Mouse (Mus musculus) kidney, embryonic 14.5 days (tissue): ENCODE data around the gene Srebf1. TPM values are rescaled to one million over a fixed set of nuclear protein-coding genes. Genes with fewer than 3 reads are reported as not detected.

Experiments used
- ATAC-seq: fragments of 200-750 bp; cut with Nextera tagmentation; 2 replicates; pipeline ENCODE4 v1.8.0; 2017; ENCODE audit warnings: moderate number of reproducible peaks, mild to moderate bottlenecking, moderate TSS enrichment, moderate library complexity; ENCODE audit not compliant: low FRiP score, low TSS enrichment
- H3K27ac ChIP-seq: fragments of 300-500 bp; sonication (generic); 2 replicates; pipeline ENCODE4 v1.5.1; 2014; ENCODE audit warnings: low read depth, mild to moderate bottlenecking, low read length, moderate library complexity, mixed read lengths
- H3K27me3 ChIP-seq: fragments of 300-500 bp; sonication (generic); 2 replicates; pipeline ENCODE4 v1.6.1; 2014; ENCODE audit warnings: mild to moderate bottlenecking, low read length; ENCODE audit not compliant: control insufficient read depth, insufficient read depth
- H3K36me3 ChIP-seq: fragments of 300-500 bp; sonication (generic); 2 replicates; pipeline ENCODE4 v1.6.1; 2014; ENCODE audit warnings: low read length, mixed read lengths; ENCODE audit not compliant: control insufficient read depth, insufficient read depth
- H3K4me1 ChIP-seq: fragments of 300-500 bp; sonication (generic); 2 replicates; pipeline ENCODE4 v1.6.1; 2014; ENCODE audit warnings: low read length, mixed read lengths; ENCODE audit not compliant: control insufficient read depth, insufficient read depth
- H3K4me2 ChIP-seq: fragments of 300-500 bp; sonication (generic); replicated peaks from 2 replicates; pipeline ENCODE4 v1.6.1; 2014; ENCODE audit warnings: low read depth, mild to moderate bottlenecking, low read length
- H3K4me3 ChIP-seq: fragments of 300-500 bp; sonication (generic); 2 replicates; pipeline ENCODE4 v1.5.1; 2014; ENCODE audit warnings: mild to moderate bottlenecking, low read length
- H3K9ac ChIP-seq: fragments of 300-500 bp; sonication (generic); 2 replicates; pipeline ENCODE4 v1.6.1; 2014; ENCODE audit warnings: low read depth, mild to moderate bottlenecking, low read length, moderate library complexity
- H3K9me3 ChIP-seq: fragments of 300-500 bp; sonication (generic); 2 replicates; pipeline ENCODE4 v1.6.1; 2016; ENCODE audit warnings: low read length; ENCODE audit not compliant: control insufficient read depth
- WGBS: fragments of 180-500 bp; shearing (Covaris S2); extraction: QIAGEN DNeasy Blood & Tissue Kit; methylation state at CpG from one replicate; pipeline ENCODE4 v1.1.7; 2014; 5-methylcytosine and 5-hydroxymethylcytosine counted together
- polyA plus RNA-seq: library from polyadenylated mRNA; unstranded; fragments of >200 nt; fragmentation: Nextera tagmentation; extraction: Ambion mirVana; gene quantifications from 2 replicates; pipeline ENCODE4 v1.2.1, GENCODE M21; 2014

Gene Srebf1
- polyA plus RNA-seq, 1 experiment from 2014 or later: 58.8 TPM

- 45% methylated on average over 5 of the region's 5 CpGs for WGBS
Measured at GRCm38 (mm10) chr11:60247753-60248550, 25.6 kb upstream of the Srebf1 start.

GRCm38 (mm10) chr11:60246077-60246476 is 23.7 kb upstream of the Srebf1 start:
- Histone ChIP-seq H3K4me3 (no peak overlapping the region), H3K9me3 (no peaks in the 10 kb centered on the region), H3K4me1 (no peaks in the 10 kb centered on the region), H3K4me2 (no peak overlapping the region), H3K27me3 (no peaks in the 10 kb centered on the region), H3K9ac (no peak overlapping the region), H3K27ac (no peak overlapping the region), H3K36me3 (peaks cover 7% of the 10 kb centered on the region; the same call in 1 of the 2 replicates)
- no peak for ATAC-seq

More at GRCm38 (mm10) chr11:60247753-60248550, 25.6 kb upstream of the Srebf1 start:
- Histone ChIP-seq H3K27me3 (no peaks in the 10 kb centered on the region), H3K4me3 (no peak overlapping the region), H3K27ac (no peak overlapping the region), H3K4me1 (0 out of 2 replicates have a peak, but pooled peaks cover 3% of the 10 kb centered on the region), H3K4me2 (no peak overlapping the region), H3K9ac (no peak overlapping the region), H3K9me3 (no peaks in the 10 kb centered on the region), H3K36me3 (peaks cover 7% of the 10 kb centered on the region; the same call in 1 of the 2 replicates)
- ATAC-seq: no peak

GRCm38 (mm10) chr11:60244503-60245143 is 22.2 kb upstream of the Srebf1 start:
- Histone ChIP-seq H3K9ac (no peak overlapping the region), H3K4me3 (no peak overlapping the region), H3K27ac (no peak overlapping the region), H3K27me3 (no peaks in the 10 kb centered on the region), H3K4me1 (no peaks in the 10 kb centered on the region), H3K4me2 (no peak overlapping the region), H3K9me3 (no peaks in the 10 kb centered on the region), H3K36me3 (peaks cover 15% of the 10 kb centered on the region; the same call in 1 of the 2 replicates)
- 64% methylated on average over 11 of the region's 11 CpGs for WGBS
- no peak for ATAC-seq

- Histone ChIP-seq H3K27me3 (no peaks in the 10 kb centered on the region), H3K9ac (no peak overlapping the region), H3K36me3 (peaks cover 12% of the 10 kb centered on the region; the same call in 1 of the 2 replicates), H3K4me1 (no peaks in the 10 kb centered on the region), H3K9me3 (no peaks in the 10 kb centered on the region), H3K4me2 (no peak overlapping the region), H3K27ac (no peak overlapping the region), H3K4me3 (no peak overlapping the region)
- WGBS: 80% methylated on average over 4 of the region's 4 CpGs
- no peak for ATAC-seq
Measured at GRCm38 (mm10) chr11:60240509-60240908, 18.1 kb upstream of the Srebf1 start.

- Histone ChIP-seq H3K27ac (no peak overlapping the region), H3K9me3 (no peaks in the 10 kb centered on the region), H3K27me3 (no peaks in the 10 kb centered on the region), H3K4me2 (no peak overlapping the region), H3K9ac (no peak overlapping the region), H3K36me3 (peaks cover 3% of the 10 kb centered on the region; the same call in 1 of the 2 replicates), H3K4me1 (peaks cover 8% of the 10 kb centered on the region; the same call in 1 of the 2 replicates), H3K4me3 (no peak overlapping the region)
- ATAC-seq: no peak
- 82% methylated on average over 5 of the region's 5 CpGs for WGBS
Measured at GRCm38 (mm10) chr11:60235351-60235750, 13.0 kb upstream of the Srebf1 start.

GRCm38 (mm10) chr11:60233235-60233634 is 10.9 kb upstream of the Srebf1 start:
- no peaks in the 10 kb centered on the region for H3K9me3 ChIP-seq
- no peak overlapping the region for H3K4me3 ChIP-seq
- WGBS: 72% methylated on average over 8 of the region's 8 CpGs
- no peaks in the 10 kb centered on the region for H3K27me3 ChIP-seq
- H3K4me1 ChIP-seq: peaks cover 12% of the 10 kb centered on the region; the same call in 1 of the 2 replicates
- ATAC-seq: no peak
- H3K27ac ChIP-seq: no peak overlapping the region
- no peak overlapping the region for H3K9ac ChIP-seq
- no peak overlapping the region for H3K4me2 ChIP-seq
- H3K36me3 ChIP-seq: no peaks in the 10 kb centered on the region; the same call in 1 of the 2 replicates

- no peak overlapping the region for H3K9ac ChIP-seq
- H3K36me3 ChIP-seq: no peaks in the 10 kb centered on the region; the same call in 1 of the 2 replicates
- no peak overlapping the region for H3K4me3 ChIP-seq
- no peak overlapping the region for H3K4me2 ChIP-seq
- peaks cover 12% of the 10 kb centered on the region; the same call in 1 of the 2 replicates for H3K4me1 ChIP-seq
- 68% methylated on average over 14 of the region's 14 CpGs for WGBS
- no peak for ATAC-seq
- H3K9me3 ChIP-seq: no peaks in the 10 kb centered on the region
- H3K27ac ChIP-seq: no peak overlapping the region
- no peaks in the 10 kb centered on the region for H3K27me3 ChIP-seq
Measured at GRCm38 (mm10) chr11:60232441-60233058, 10.2 kb upstream of the Srebf1 start.

GRCm38 (mm10) chr11:60231951-60232350 is 9.6 kb upstream of the Srebf1 start:
- Histone ChIP-seq H3K27ac (no peak overlapping the region), H3K4me2 (no peak overlapping the region), H3K4me1 (peaks cover 12% of the 10 kb centered on the region; the same call in 1 of the 2 replicates), H3K27me3 (no peaks in the 10 kb centered on the region), H3K4me3 (no peak overlapping the region), H3K9ac (no peak overlapping the region; the same call in 1 of the 2 replicates), H3K36me3 (no peaks in the 10 kb centered on the region; the same call in 1 of the 2 replicates), H3K9me3 (no peaks in the 10 kb centered on the region)
- WGBS: 18% methylated on average over 4 of the region's 4 CpGs
- ATAC-seq: no peak; the same call in 1 of the 2 replicates
